Mouse (Mus musculus) heart, postnatal 0 days (tissue): ENCODE measurements at regions not wholly inside any gene's neighbourhood (a gene's known extent, or its start where the extent isn't known, plus 50 kb on each side); places are given as distances from the start of the nearest gene placed in this dataset.

Experiments used
- ATAC-seq: fragments of 200-750 bp; cut with Nextera tagmentation; 2 replicates; pipeline ENCODE4 v1.8.0; 2017; ENCODE audit warnings: low read depth, moderate number of reproducible peaks, moderate library complexity; ENCODE audit not compliant: insufficient read depth
- DNase-seq: peaks from one replicate; pipeline ENCODE4 v3.0.0-alpha.2; 2016; ENCODE audit warnings: low spot score
- H3K27ac ChIP-seq: fragments of 300-500 bp; sonication (generic); 2 replicates; pipeline ENCODE4 v1.5.1; 2014; ENCODE audit warnings: low read depth, mild to moderate bottlenecking
- H3K27me3 ChIP-seq: fragments of 300-500 bp; sonication (generic); 2 replicates; pipeline ENCODE4 v1.6.1; 2014; ENCODE audit warnings: low read length, mixed read lengths; ENCODE audit not compliant: control insufficient read depth, insufficient read depth
- H3K36me3 ChIP-seq: fragments of 300-500 bp; sonication (generic); replicated peaks from 2 replicates; pipeline ENCODE4 v1.6.1; 2014; ENCODE audit warnings: low read length, mixed read lengths; ENCODE audit not compliant: control insufficient read depth, insufficient read depth
- H3K4me1 ChIP-seq: fragments of 300-500 bp; sonication (generic); 2 replicates; pipeline ENCODE4 v1.6.1; 2014; ENCODE audit warnings: antibody characterized with exemption; ENCODE audit not compliant: control insufficient read depth, insufficient read depth
- H3K4me2 ChIP-seq: fragments of 300-500 bp; sonication (generic); 2 replicates; pipeline ENCODE4 v1.6.1; 2014; ENCODE audit warnings: low read depth, mild to moderate bottlenecking, low read length, moderate library complexity
- H3K4me3 ChIP-seq: fragments of 300-500 bp; sonication (generic); 2 replicates; pipeline ENCODE4 v1.5.1; 2014; ENCODE audit warnings: low read depth, low read length
- H3K9ac ChIP-seq: fragments of 300-500 bp; sonication (generic); replicated peaks from 2 replicates; pipeline ENCODE4 v1.6.1; 2014; ENCODE audit warnings: low read depth, low read length, mixed read lengths
- H3K9me3 ChIP-seq: fragments of 300-500 bp; sonication (generic); replicated peaks from 2 replicates; pipeline ENCODE4 v1.6.1; 2016; ENCODE audit warnings: low read length; ENCODE audit not compliant: control insufficient read depth
- CTCF ChIP-seq: IDR thresholded peaks from 2 replicates; pipeline ENCODE4 v1.5.1; 2016; ENCODE audit warnings: antibody characterized with exemption, control low read depth, low read depth
- EP300 ChIP-seq: IDR thresholded peaks from 2 replicates; pipeline ENCODE4 v1.6.1; 2016; ENCODE audit warnings: antibody characterized with exemption, low read depth
- WGBS: fragments of 180-500 bp; shearing (Covaris S2); extraction: QIAGEN DNeasy Blood & Tissue Kit; methylation state at CpG from one replicate; pipeline ENCODE4 v1.1.7; 2014; 5-methylcytosine and 5-hydroxymethylcytosine counted together

- 89% methylated on average over 1 of the region's 1 CpGs for WGBS
- TF ChIP-seq EP300 (no peak), CTCF (no peak)
- Histone ChIP-seq H3K27me3 (no peaks in the 10 kb centered on the region), H3K4me3 (no peak overlapping the region), H3K36me3 (no peaks in the 10 kb centered on the region), H3K4me1 (peaks cover 26% of the 10 kb centered on the region), H3K4me2 (no peak overlapping the region), H3K9ac (no peak overlapping the region), H3K9me3 (no peaks in the 10 kb centered on the region), H3K27ac (no peak overlapping the region)
- ATAC-seq (no peak), DNase-seq (no peak)
Measured at GRCm38 (mm10) chr9:31999760-32000159, 86.5 kb upstream of the Barx2 start.

GRCm38 (mm10) chr9:32002924-32003323, 89.7 kb upstream of the Barx2 start:
- Histone ChIP-seq H3K36me3 (no peaks in the 10 kb centered on the region), H3K4me2 (no peak overlapping the region), H3K27ac (no peak overlapping the region), H3K4me3 (no peak overlapping the region), H3K9me3 (no peaks in the 10 kb centered on the region), H3K27me3 (no peaks in the 10 kb centered on the region), H3K4me1 (peaks cover 2% of the 10 kb centered on the region), H3K9ac (no peak overlapping the region)
- DNase-seq (no peak), ATAC-seq (no peak)
- no peak for TF ChIP-seq CTCF
- no peak for TF ChIP-seq EP300
- 67% methylated on average over 4 of the region's 4 CpGs for WGBS

- Histone ChIP-seq H3K4me3 (no peak overlapping the region), H3K27ac (no peak overlapping the region), H3K9me3 (no peaks in the 10 kb centered on the region), H3K27me3 (no peaks in the 10 kb centered on the region), H3K9ac (no peak overlapping the region), H3K4me1 (no peaks in the 10 kb centered on the region), H3K36me3 (no peaks in the 10 kb centered on the region), H3K4me2 (no peak overlapping the region)
- TF ChIP-seq CTCF (no peak), EP300 (no peak)
- 88% methylated on average over 7 of the region's 7 CpGs for WGBS
- DNase-seq, result no peak
- no peak for ATAC-seq
Measured at GRCm38 (mm10) chr9:32003730-32004129, 90.5 kb upstream of the Barx2 start.

GRCm38 (mm10) chr9:32005348-32005747, 92.1 kb upstream of the Barx2 start:
- Histone ChIP-seq H3K36me3 (no peaks in the 10 kb centered on the region), H3K9ac (no peak overlapping the region), H3K9me3 (no peaks in the 10 kb centered on the region), H3K4me2 (no peak overlapping the region), H3K27me3 (no peaks in the 10 kb centered on the region), H3K4me3 (no peak overlapping the region), H3K27ac (no peak overlapping the region), H3K4me1 (no peaks in the 10 kb centered on the region)
- DNase-seq (no peak), ATAC-seq (no peak)
- TF ChIP-seq CTCF (no peak), EP300 (no peak)
- WGBS, result 81% methylated on average over 9 of the region's 9 CpGs

GRCm38 (mm10) chr9:32006350-32006749, 93.1 kb upstream of the Barx2 start:
- 39% methylated on average over 4 of the region's 4 CpGs for WGBS
- no peak overlapping the region for H3K4me2 ChIP-seq
- H3K9ac ChIP-seq, result no peak overlapping the region
- H3K4me3 ChIP-seq, result no peak overlapping the region
- H3K36me3 ChIP-seq, result no peaks in the 10 kb centered on the region
- H3K27me3 ChIP-seq, result no peaks in the 10 kb centered on the region
- no peak overlapping the region for H3K27ac ChIP-seq
- DNase-seq, result no peak
- H3K4me1 ChIP-seq, result no peaks in the 10 kb centered on the region
- H3K9me3 ChIP-seq, result no peaks in the 10 kb centered on the region
- ATAC-seq, result no peak
- no peak for TF ChIP-seq CTCF
- no peak for TF ChIP-seq EP300

GRCm38 (mm10) chr9:32010953-32011770, 97.9 kb upstream of the Barx2 start:
- ATAC-seq (no peak), DNase-seq (no peak)
- Histone ChIP-seq H3K9me3 (0 out of 2 replicates have a peak, but pooled peaks cover 4% of the 10 kb centered on the region), H3K4me3 (no peak overlapping the region), H3K27ac (no peak overlapping the region), H3K4me1 (no peaks in the 10 kb centered on the region), H3K36me3 (no peaks in the 10 kb centered on the region), H3K9ac (no peak overlapping the region), H3K27me3 (no peaks in the 10 kb centered on the region), H3K4me2 (no peak overlapping the region)
- TF ChIP-seq CTCF (no peak), EP300 (no peak)
- WGBS, result 38% methylated on average over 11 of the region's 11 CpGs
